12 mouse cellular contexts compared by ENCODE assay signal in genomic region chr2:46218336-46218957, GRCm38 (mm10).
A peak's percentile ranks its signal among the peaks of the same experiment; 100 is the strongest.
DNase-seq lines count a peak whose midpoint lies in the region; ATAC-seq and TF ChIP-seq lines count a peak whose summit lies in the region.
"Had no signal": no experiment of that assay in that cellular context is flagged by ENCODE, and none has a peak within 500 bp of the region (broad histone marks: within the 10 kb centered on the region; RNA-seq: fewer than 3 reads in every experiment).

No protein-coding gene starts in this region.

- peak; percentile 56 for TF ChIP-seq CTCF in heart, adult 2 months (IDR thresholded peaks at IDR 0.05)
- TF ChIP-seq CTCF in lung, postnatal 0 days (IDR thresholded peaks at IDR 0.05): peak; percentile 10; the same call in 1 of the 2 replicates
- peak; percentile 34 for TF ChIP-seq CTCF in liver, postnatal 0 days (IDR thresholded peaks at IDR 0.05; ENCODE audit: low read depth)

- no peak overlapping the region for H3K9ac ChIP-seq in heart, adult 2 months (ENCODE audit: low read depth, low read length)
- no peak overlapping the region for H3K9ac ChIP-seq in lung, postnatal 0 days (replicated peaks; ENCODE audit: low read depth)
- H3K9ac ChIP-seq in liver, postnatal 0 days (replicated peaks): no peak overlapping the region
- H3K9ac ChIP-seq: embryonic facial prominence, embryonic 15.5 days; forebrain, postnatal 0 days had no signal

- 86% methylated on average over 7 of the region's 7 CpGs for WGBS in heart, adult 2 months
- 84% methylated on average over 7 of the region's 7 CpGs for WGBS in heart, embryonic 10.5 days
- 89% methylated on average over 7 of the region's 7 CpGs for WGBS in lung, postnatal 0 days
- WGBS in liver, postnatal 0 days (ENCODE audit: insufficient replicate concordance): 77% methylated on average over 7 of the region's 7 CpGs

- no peak for ATAC-seq in lung, postnatal 0 days
- no peak for ATAC-seq in liver, postnatal 0 days
- no peak for ATAC-seq in erythroblast, adult 5-6 weeks (replicated peaks; ENCODE audit: low FRiP score, poor library complexity, severe bottlenecking)
- ATAC-seq: forebrain, postnatal 0 days; hindbrain, embryonic 16.5 days had no signal

- no peaks in the 10 kb centered on the region for H3K79me2 ChIP-seq in heart, adult 2 months (replicated peaks; ENCODE audit: control insufficient read depth, insufficient read depth, low read length)

- intact Hi-C loops in heart, adult 2 months (cut with DNase I): no loop called here

- H3K27me3 ChIP-seq in heart, adult 2 months (ENCODE audit: control insufficient read depth, insufficient read depth, low read length): no peaks in the 10 kb centered on the region
- no peaks in the 10 kb centered on the region for H3K27me3 ChIP-seq in heart, embryonic 10.5 days (ENCODE audit: insufficient read depth, poor library complexity, severe bottlenecking)
- H3K27me3 ChIP-seq in lung, postnatal 0 days (replicated peaks; ENCODE audit: insufficient read depth, low read length): no peaks in the 10 kb centered on the region
- no peaks in the 10 kb centered on the region for H3K27me3 ChIP-seq in liver, postnatal 0 days (ENCODE audit: insufficient read depth, low read length)
- H3K27me3 ChIP-seq: embryonic facial prominence, embryonic 15.5 days had no signal

- TF ChIP-seq EP300 in heart, adult 2 months (IDR thresholded peaks at IDR 0.05; ENCODE audit: insufficient read depth, low read depth, low read length): no peak
- no peak for TF ChIP-seq EP300 in lung, postnatal 0 days (IDR thresholded peaks at IDR 0.05)
- TF ChIP-seq EP300 in liver, postnatal 0 days (IDR thresholded peaks at IDR 0.05; ENCODE audit: low read depth): no peak

- H3K4me1 ChIP-seq in heart, adult 2 months (ENCODE audit: control insufficient read depth, insufficient read depth, low read length): no peaks in the 10 kb centered on the region
- no peaks in the 10 kb centered on the region for H3K4me1 ChIP-seq in heart, embryonic 10.5 days
- H3K4me1 ChIP-seq in lung, postnatal 0 days (ENCODE audit: insufficient read depth, low read depth, low read length): no peaks in the 10 kb centered on the region
- no peaks in the 10 kb centered on the region for H3K4me1 ChIP-seq in liver, postnatal 0 days (ENCODE audit: insufficient read depth)
- H3K4me1 ChIP-seq: embryonic facial prominence, embryonic 15.5 days had no signal

- no peaks in the 10 kb centered on the region for H3K9me3 ChIP-seq in heart, embryonic 10.5 days
- no peaks in the 10 kb centered on the region for H3K9me3 ChIP-seq in lung, postnatal 0 days (ENCODE audit: low read length)
- no peaks in the 10 kb centered on the region for H3K9me3 ChIP-seq in liver, postnatal 0 days (ENCODE audit: low read length)
- H3K9me3 ChIP-seq: embryonic facial prominence, embryonic 15.5 days had no signal

- H3K4me3 ChIP-seq in heart, adult 2 months: no peak overlapping the region
- no peak overlapping the region for H3K4me3 ChIP-seq in heart, embryonic 10.5 days
- H3K4me3 ChIP-seq in lung, postnatal 0 days (ENCODE audit: low read depth, low read length): no peak overlapping the region
- H3K4me3 ChIP-seq in liver, postnatal 0 days (ENCODE audit: low read depth, low read length): no peak overlapping the region
- H3K4me3 ChIP-seq: embryonic facial prominence, embryonic 15.5 days had no signal

- no peak overlapping the region for H3K27ac ChIP-seq in heart, adult 2 months
- no peak overlapping the region for H3K27ac ChIP-seq in heart, embryonic 10.5 days
- H3K27ac ChIP-seq in lung, postnatal 0 days (ENCODE audit: low read length): no peak overlapping the region
- H3K27ac ChIP-seq in liver, postnatal 0 days (ENCODE audit: low read depth): no peak overlapping the region
- H3K27ac ChIP-seq: embryonic facial prominence, embryonic 15.5 days had no signal

- no peak overlapping the region for H3K4me2 ChIP-seq in lung, postnatal 0 days (replicated peaks; ENCODE audit: low read depth, low read length)
- no peak overlapping the region for H3K4me2 ChIP-seq in liver, postnatal 0 days (ENCODE audit: low read depth, low read length)
- H3K4me2 ChIP-seq: embryonic facial prominence, embryonic 15.5 days had no signal

- no peak for TF ChIP-seq POLR2A in heart, adult 2 months (IDR thresholded peaks at IDR 0.05; ENCODE audit: insufficient read depth, low read depth, low read length)

- no peaks in the 10 kb centered on the region for H3K36me3 ChIP-seq in heart, adult 2 months (ENCODE audit: control insufficient read depth, insufficient read depth, low read length)
- no peaks in the 10 kb centered on the region for H3K36me3 ChIP-seq in heart, embryonic 10.5 days
- no peaks in the 10 kb centered on the region for H3K36me3 ChIP-seq in lung, postnatal 0 days (ENCODE audit: insufficient read depth, low read length)
- H3K36me3 ChIP-seq in liver, postnatal 0 days (replicated peaks; ENCODE audit: insufficient read depth, low read length): no peaks in the 10 kb centered on the region
- H3K36me3 ChIP-seq: embryonic facial prominence, embryonic 15.5 days had no signal

- no peak for DNase-seq in heart, adult 2 months
- no peak for DNase-seq in heart, embryonic 10.5 days (ENCODE audit: low spot score)
- DNase-seq in lung, postnatal 0 days (ENCODE audit: low spot score): no peak
- DNase-seq in lung, postnatal 10 days: no peak
- peak; percentile 7 for DNase-seq in ES-CJ7 (ENCODE audit: low read depth, low spot score)
- DNase-seq in liver, postnatal 0 days: peak; percentile 14
- no peak for DNase-seq in cerebellum, postnatal 14 days
- DNase-seq: forebrain, postnatal 0 days; gastrocnemius, postnatal 25 days had no signal

Comparison
In these comparisons a context has a peak if more than half of its experiments do, and no peak if none do; other contexts are left out.
1. DNase-seq: peak in ES-CJ7 (single experiment) and liver, postnatal 0 days (single experiment); none in heart, adult 2 months (0 of 2), heart, embryonic 10.5 days (single experiment), lung, postnatal 0 days (single experiment), lung, postnatal 10 days (single experiment) and cerebellum, postnatal 14 days (0 of 2).
2. Peak in every context shown above with its lines, with median percentiles within 50 percentile points of each other: CTCF ChIP-seq.